Mouse (Mus musculus): ENCODE measurements at regions not wholly inside any gene's neighbourhood (a gene's known extent, or its start where the extent isn't known, plus 50 kb on each side); places are given as distances from the start of the nearest gene placed in this dataset.

DNA sequence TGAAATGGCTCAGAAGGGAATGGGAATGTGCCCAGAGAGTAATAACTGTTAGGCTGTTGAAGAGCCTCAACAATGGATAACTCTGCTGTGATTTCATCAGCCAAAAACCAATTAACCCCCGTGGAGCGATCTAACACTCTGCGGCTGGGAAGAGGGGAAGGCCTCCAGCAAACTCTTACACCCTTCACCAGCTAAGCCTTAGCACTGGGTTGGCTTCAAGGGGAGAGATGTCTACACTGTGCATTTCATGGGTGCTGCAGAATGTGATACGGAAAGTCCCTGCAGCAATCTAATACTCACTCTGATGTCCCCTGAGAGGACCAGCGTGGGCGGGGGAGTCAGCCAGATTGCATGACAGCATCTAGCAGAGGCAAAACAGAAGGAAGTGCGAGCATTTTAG lies 460.2 kb downstream of the Fut8 start:
- TF ChIP-seq HCFC1 (IDR thresholded peaks at IDR 0.05; ENCODE audit: borderline replicate concordance, insufficient read depth, low read length) = no peak
- no peak for TF ChIP-seq CHD2 (IDR thresholded peaks at IDR 0.05; ENCODE audit: low read depth, low read length)
- TF ChIP-seq ZNF384 (IDR thresholded peaks at IDR 0.05; ENCODE audit: low read depth, low read length) = no peak
- no peak for TF ChIP-seq ZC3H11A (IDR thresholded peaks at IDR 0.05; ENCODE audit: borderline replicate concordance, low read depth, low read length)
